Mouse (Mus musculus): ENCODE results near the gene Plxdc1. TPM values are rescaled to one million over a fixed set of nuclear protein-coding genes. Genes with fewer than 3 reads are reported as not detected.
A peak's percentile ranks its signal among the peaks of the same experiment; 100 is the strongest.

Plxdc1 gene
- polyA plus RNA-seq, 1 experiment from 2014 or later = 2.3 TPM

DNA sequence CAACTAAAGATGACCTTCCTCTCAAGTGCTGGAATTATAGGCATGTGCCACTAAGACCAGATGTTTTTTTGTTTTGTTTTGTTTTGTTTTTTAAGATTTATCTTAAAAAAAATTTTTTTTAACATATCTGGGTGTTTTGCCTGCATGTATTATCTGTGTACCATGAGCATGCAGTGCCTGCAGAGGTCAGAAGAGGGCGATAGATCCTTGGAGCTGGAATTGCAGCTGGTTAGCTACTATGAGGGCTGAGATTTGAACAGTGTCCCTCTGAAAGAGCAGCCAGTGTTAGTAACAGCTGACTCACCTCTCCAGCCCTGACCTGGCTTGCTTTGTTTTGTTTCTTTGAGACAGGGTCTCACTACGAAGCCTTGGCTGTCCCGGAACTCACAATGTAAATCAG is 49.5 kb downstream of the Plxdc1 start:
- H3K27me3 ChIP-seq (ENCODE audit: insufficient read depth, low read length) = no peaks in the 10 kb centered on the region
- no peak overlapping the region for H3K27ac ChIP-seq (ENCODE audit: low read length)
- H3K4me1 ChIP-seq (ENCODE audit: insufficient read depth, low read length) = no peaks in the 10 kb centered on the region
- H3K36me3 ChIP-seq (ENCODE audit: insufficient read depth, low read length) = no peaks in the 10 kb centered on the region
- 40% methylated on average over 3 of the region's 3 CpGs for WGBS
- H3K9ac ChIP-seq (replicated peaks; ENCODE audit: low read length) = no peak overlapping the region
- H3K4me2 ChIP-seq (replicated peaks; ENCODE audit: low read depth, low read length) = no peak overlapping the region
- no peak overlapping the region for H3K4me3 ChIP-seq (ENCODE audit: low read length)
- H3K9me3 ChIP-seq (ENCODE audit: low read length) = no peaks in the 10 kb centered on the region
- no peak for ATAC-seq (ENCODE audit: low FRiP score, low TSS enrichment)

DNA sequence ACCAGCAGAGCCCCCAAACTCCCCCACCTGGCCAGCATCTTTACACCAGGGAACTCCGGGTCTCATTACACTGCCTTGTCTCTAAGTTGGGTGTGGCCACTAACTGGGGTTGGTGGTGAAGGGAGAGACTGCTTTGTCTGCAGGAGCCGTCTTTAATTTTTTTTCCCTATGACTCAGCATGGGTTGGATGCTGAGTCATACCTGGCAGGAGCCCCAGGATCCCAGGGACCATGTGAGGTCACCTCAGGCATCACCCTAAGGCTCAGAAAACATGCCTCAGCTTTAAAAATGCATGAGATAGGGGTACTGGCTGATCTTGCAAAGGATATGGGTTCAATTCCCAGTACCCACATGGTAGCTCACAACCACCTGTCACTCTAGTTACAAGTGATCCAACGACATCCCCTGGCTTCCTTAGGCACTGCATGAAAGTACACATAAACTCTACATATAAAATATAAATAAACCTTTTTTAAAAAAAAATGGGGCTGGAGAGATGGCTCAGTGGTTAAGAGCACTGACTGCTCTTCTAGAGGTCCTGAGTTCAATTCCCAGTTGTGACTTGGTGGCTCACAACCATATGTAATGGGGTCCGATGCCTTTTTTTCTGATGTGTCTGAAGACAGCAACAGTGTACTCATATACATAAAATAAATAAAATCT is 50.2 kb downstream of the Plxdc1 start:
- no peak overlapping the region for H3K9ac ChIP-seq (replicated peaks; ENCODE audit: low read length)
- 51% methylated on average over 4 of the region's 4 CpGs for WGBS
- H3K27me3 ChIP-seq (ENCODE audit: insufficient read depth, low read length) = no peaks in the 10 kb centered on the region
- no peak overlapping the region for H3K4me2 ChIP-seq (replicated peaks; ENCODE audit: low read depth, low read length)
- no peak overlapping the region for H3K4me3 ChIP-seq (ENCODE audit: low read length)
- no peaks in the 10 kb centered on the region for H3K4me1 ChIP-seq (ENCODE audit: insufficient read depth, low read length)
- no peak overlapping the region for H3K27ac ChIP-seq (ENCODE audit: low read length)
- H3K9me3 ChIP-seq (ENCODE audit: low read length) = no peaks in the 10 kb centered on the region
- H3K36me3 ChIP-seq (ENCODE audit: insufficient read depth, low read length) = no peaks in the 10 kb centered on the region
- ATAC-seq (ENCODE audit: low FRiP score, low TSS enrichment) = no peak

DNA sequence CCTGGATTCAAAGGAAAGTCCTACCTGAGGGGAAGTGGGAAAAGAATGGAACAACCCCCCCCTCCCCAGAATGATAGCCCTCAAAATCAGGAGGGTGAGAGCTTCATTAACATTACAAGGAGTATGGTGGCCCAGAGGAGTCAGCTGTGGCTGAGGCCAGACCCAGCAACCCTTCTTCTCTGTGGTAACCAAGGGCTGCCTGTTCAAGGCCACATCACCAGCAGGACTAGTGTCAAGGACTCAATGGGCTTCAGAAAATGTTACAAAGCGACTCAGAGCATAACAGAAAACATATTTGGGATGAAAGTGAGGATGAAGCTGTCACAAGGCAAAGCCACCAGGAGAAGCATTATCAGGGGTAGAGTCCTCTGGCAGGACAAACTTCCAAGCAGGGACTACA is 52.7 kb downstream of the Plxdc1 start:
- H3K27me3 ChIP-seq (ENCODE audit: insufficient read depth, low read length) = no peaks in the 10 kb centered on the region
- H3K4me2 ChIP-seq (replicated peaks; ENCODE audit: low read depth, low read length) = no peak overlapping the region
- no peak overlapping the region for H3K27ac ChIP-seq (ENCODE audit: low read length)
- H3K9me3 ChIP-seq (ENCODE audit: low read length) = no peaks in the 10 kb centered on the region
- ATAC-seq (ENCODE audit: low FRiP score, low TSS enrichment) = no peak
- H3K4me3 ChIP-seq (ENCODE audit: low read length) = no peak overlapping the region
- no peak overlapping the region for H3K9ac ChIP-seq (replicated peaks; ENCODE audit: low read length)
- H3K36me3 ChIP-seq (ENCODE audit: insufficient read depth, low read length) = no peaks in the 10 kb centered on the region
- WGBS = 80% methylated on average over 1 of the region's 1 CpGs
- H3K4me1 ChIP-seq (ENCODE audit: insufficient read depth, low read length) = no peaks in the 10 kb centered on the region

DNA sequence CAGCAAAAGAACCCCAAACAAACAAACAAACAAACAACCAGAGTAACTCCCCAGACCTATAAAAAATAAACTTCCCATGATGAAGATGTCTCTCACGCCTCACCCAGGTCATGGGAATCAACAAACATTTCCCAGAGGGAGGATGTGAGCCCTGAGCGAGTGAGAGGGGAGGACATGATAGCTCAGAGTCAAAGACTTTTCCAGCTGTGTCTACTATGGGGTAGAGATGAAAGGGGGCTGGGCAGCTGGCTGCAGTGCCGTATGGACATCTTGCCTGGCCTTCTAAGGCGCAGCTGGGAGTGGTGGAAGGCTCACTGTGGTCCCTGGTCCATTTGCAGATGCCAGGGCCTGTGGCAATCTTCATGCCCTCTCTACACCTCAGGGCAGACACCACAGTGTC is 57.3 kb downstream of the Plxdc1 start:
- H3K27me3 ChIP-seq (ENCODE audit: insufficient read depth, low read length) = no peaks in the 10 kb centered on the region
- no peak overlapping the region for H3K4me2 ChIP-seq (replicated peaks; ENCODE audit: low read depth, low read length)
- 59% methylated on average over 4 of the region's 4 CpGs for WGBS
- H3K36me3 ChIP-seq (ENCODE audit: insufficient read depth, low read length) = no peaks in the 10 kb centered on the region
- H3K4me3 ChIP-seq (ENCODE audit: low read length) = no peak overlapping the region
- no peaks in the 10 kb centered on the region for H3K9me3 ChIP-seq (ENCODE audit: low read length)
- no peak overlapping the region for H3K9ac ChIP-seq (replicated peaks; ENCODE audit: low read length)
- H3K27ac ChIP-seq (ENCODE audit: low read length) = no peak overlapping the region
- H3K4me1 ChIP-seq (ENCODE audit: insufficient read depth, low read length) = no peaks in the 10 kb centered on the region
- ATAC-seq (ENCODE audit: low FRiP score, low TSS enrichment) = no peak

DNA sequence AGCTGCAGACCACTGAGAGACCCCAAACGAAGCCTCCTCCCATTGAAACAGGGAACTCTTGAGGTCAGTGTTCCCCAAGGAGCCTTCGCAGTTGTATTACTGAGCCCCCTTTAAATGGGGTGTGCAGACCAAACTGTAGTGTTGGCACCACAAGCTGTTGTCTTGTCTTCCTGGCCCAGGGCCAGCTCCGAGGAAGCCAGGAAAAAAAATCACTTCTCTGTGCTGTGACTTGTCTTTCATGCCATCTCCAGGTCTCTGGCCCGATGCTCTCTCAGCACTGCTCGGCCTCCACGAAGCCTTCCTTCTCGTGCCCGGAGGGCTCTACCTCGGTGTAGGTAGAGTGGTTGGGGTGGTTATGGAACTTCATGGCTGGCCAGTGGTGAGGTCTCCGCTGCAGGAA is 62.0 kb downstream of the Plxdc1 start:
- Histone ChIP-seq H3K9me3 (ENCODE audit: low read length) (no peaks in the 10 kb centered on the region), H3K4me3 (ENCODE audit: low read length) (no peak overlapping the region), H3K9ac (replicated peaks; ENCODE audit: low read length) (no peak overlapping the region), H3K36me3 (ENCODE audit: insufficient read depth, low read length) (no peaks in the 10 kb centered on the region), H3K4me1 (ENCODE audit: insufficient read depth, low read length) (0 out of 2 replicates have a peak, but pooled peaks cover 3% of the 10 kb centered on the region), H3K27me3 (ENCODE audit: insufficient read depth, low read length) (no peaks in the 10 kb centered on the region), H3K4me2 (replicated peaks; ENCODE audit: low read depth, low read length) (no peak overlapping the region), H3K27ac (ENCODE audit: low read length) (0 out of 2 replicates have a peak overlapping the region, but pooled peaks have one; percentile 6)
- WGBS = 90% methylated on average over 10 of the region's 10 CpGs
- no peak for ATAC-seq (ENCODE audit: low FRiP score, low TSS enrichment)

DNA sequence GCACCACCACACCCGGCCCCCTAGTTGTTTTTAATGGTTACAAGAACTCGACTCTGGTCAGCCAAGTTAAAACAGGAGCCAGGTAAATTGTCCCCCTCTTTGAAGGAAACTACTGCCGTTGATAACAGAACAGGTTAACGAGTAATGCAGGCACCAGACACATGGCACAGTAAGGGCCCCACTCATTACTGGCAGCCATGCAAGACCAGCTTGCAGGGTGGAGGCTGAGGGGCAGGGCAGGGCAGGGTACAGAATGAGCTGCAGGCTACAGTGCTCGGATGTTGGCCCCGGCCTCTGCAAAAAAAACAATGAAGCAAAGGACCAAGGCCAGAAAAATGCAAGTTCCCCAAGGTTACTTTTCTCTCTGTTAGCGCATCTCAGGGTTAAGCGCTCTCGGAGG is 62.6 kb downstream of the Plxdc1 start:
- H3K9ac ChIP-seq (replicated peaks; ENCODE audit: low read length) = no peak overlapping the region
- H3K4me2 ChIP-seq (replicated peaks; ENCODE audit: low read depth, low read length) = no peak overlapping the region
- no peaks in the 10 kb centered on the region for H3K9me3 ChIP-seq (ENCODE audit: low read length)
- peak overlapping the region; percentile 19; the same call in 1 of the 2 replicates for H3K27ac ChIP-seq (ENCODE audit: low read length)
- no peaks in the 10 kb centered on the region for H3K27me3 ChIP-seq (ENCODE audit: insufficient read depth, low read length)
- H3K4me3 ChIP-seq (ENCODE audit: low read length) = no peak overlapping the region
- peak; percentile 79; the same call in 1 of the 2 replicates for ATAC-seq (ENCODE audit: low FRiP score, low TSS enrichment)
- 0 out of 2 replicates have a peak, but pooled peaks cover 3% of the 10 kb centered on the region for H3K4me1 ChIP-seq (ENCODE audit: insufficient read depth, low read length)
- WGBS = 62% methylated on average over 9 of the region's 9 CpGs
- no peaks in the 10 kb centered on the region for H3K36me3 ChIP-seq (ENCODE audit: insufficient read depth, low read length)

DNA sequence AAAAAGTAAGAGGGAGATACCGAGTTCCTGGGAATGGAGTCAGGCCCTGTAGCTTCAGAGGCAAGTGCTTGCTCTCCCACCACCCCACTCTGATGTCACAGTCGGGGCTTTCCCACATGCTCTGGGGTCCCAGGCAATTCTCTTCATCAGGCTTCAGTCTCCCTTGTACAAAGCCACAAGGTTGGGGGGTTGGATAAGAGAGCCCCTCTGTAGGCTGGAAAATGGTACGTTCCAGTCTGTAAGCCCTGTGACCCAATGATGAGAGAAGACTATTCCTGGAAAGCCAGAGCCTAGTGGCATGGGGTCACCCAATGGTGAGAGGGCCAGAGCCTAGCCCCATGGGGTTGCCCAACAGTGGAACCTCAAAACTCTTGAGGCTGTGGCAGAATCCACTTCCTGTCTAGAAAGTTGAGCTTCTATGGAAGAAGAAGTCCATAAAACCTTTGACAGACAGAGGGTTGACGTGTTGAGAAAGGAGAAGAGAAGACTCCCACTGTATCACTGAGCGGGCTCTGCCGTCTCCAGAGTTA is 70.2 kb downstream of the Plxdc1 start:
- 90% methylated on average over 6 of the region's 6 CpGs for WGBS
- no peak overlapping the region for H3K9ac ChIP-seq (replicated peaks; ENCODE audit: low read length)
- H3K27me3 ChIP-seq (ENCODE audit: insufficient read depth, low read length) = no peaks in the 10 kb centered on the region
- no peak overlapping the region for H3K4me2 ChIP-seq (replicated peaks; ENCODE audit: low read depth, low read length)
- no peaks in the 10 kb centered on the region for H3K4me1 ChIP-seq (ENCODE audit: insufficient read depth, low read length)
- no peak overlapping the region for H3K4me3 ChIP-seq (ENCODE audit: low read length)
- no peaks in the 10 kb centered on the region for H3K36me3 ChIP-seq (ENCODE audit: insufficient read depth, low read length)
- H3K27ac ChIP-seq (ENCODE audit: low read length) = no peak overlapping the region
- H3K9me3 ChIP-seq (ENCODE audit: low read length) = peaks cover 3% of the 10 kb centered on the region; the same call in 1 of the 2 replicates
- ATAC-seq (ENCODE audit: low FRiP score, low TSS enrichment) = no peak

DNA sequence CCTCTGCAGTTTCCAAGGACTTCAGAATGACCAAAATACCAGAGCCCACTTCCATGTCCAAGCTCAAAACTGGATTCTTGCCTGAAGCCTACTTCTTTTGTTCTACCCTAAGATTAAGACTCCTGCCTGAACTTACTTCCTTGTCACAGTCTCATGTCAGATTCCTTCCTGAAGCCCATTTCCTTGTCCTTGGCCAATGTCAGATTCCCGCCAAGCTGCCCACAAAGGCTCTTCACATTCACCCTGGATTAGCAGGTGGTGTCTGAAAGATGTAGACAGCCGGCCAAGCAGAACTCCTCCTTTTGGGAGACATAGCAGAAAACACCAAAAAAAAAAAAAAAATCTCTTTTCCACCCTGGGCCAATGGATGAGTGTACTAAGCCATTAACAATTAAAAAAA is 70.8 kb downstream of the Plxdc1 start:
- 83% methylated on average over 2 of the region's 2 CpGs for WGBS
- Histone ChIP-seq H3K9ac (replicated peaks; ENCODE audit: low read length) (no peak overlapping the region), H3K36me3 (ENCODE audit: insufficient read depth, low read length) (no peaks in the 10 kb centered on the region), H3K27ac (ENCODE audit: low read length) (no peak overlapping the region), H3K4me2 (replicated peaks; ENCODE audit: low read depth, low read length) (no peak overlapping the region), H3K9me3 (ENCODE audit: low read length) (peaks cover 3% of the 10 kb centered on the region; the same call in 1 of the 2 replicates), H3K4me3 (ENCODE audit: low read length) (no peak overlapping the region), H3K27me3 (ENCODE audit: insufficient read depth, low read length) (no peaks in the 10 kb centered on the region), H3K4me1 (ENCODE audit: insufficient read depth, low read length) (no peaks in the 10 kb centered on the region)
- ATAC-seq (ENCODE audit: low FRiP score, low TSS enrichment) = no peak

DNA sequence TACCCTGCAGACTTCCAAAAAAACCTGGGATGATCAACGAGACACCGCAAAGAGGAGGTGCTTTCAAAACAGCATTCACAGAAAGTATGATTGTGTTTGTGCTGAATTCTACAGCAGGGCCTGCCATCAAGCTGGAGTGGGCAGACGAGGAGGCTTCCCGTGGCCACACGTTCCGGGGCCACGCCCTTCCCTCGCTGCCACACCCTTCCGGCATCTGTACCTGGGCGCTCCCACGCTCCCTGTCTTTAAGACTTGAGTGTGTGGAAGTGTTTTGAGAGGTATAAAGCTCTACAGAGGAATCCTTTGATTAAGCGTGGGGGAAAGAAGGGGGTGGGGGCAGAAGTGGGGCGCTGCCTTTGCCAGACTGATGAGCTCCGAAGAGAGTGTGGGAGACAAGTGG is 73.1 kb downstream of the Plxdc1 start:
- 87% methylated on average over 14 of the region's 14 CpGs for WGBS
- no peak overlapping the region for H3K9ac ChIP-seq (replicated peaks; ENCODE audit: low read length)
- no peaks in the 10 kb centered on the region for H3K4me1 ChIP-seq (ENCODE audit: insufficient read depth, low read length)
- H3K4me2 ChIP-seq (replicated peaks; ENCODE audit: low read depth, low read length) = no peak overlapping the region
- no peak overlapping the region for H3K4me3 ChIP-seq (ENCODE audit: low read length)
- no peak for ATAC-seq (ENCODE audit: low FRiP score, low TSS enrichment)
- no peaks in the 10 kb centered on the region for H3K27me3 ChIP-seq (ENCODE audit: insufficient read depth, low read length)
- H3K27ac ChIP-seq (ENCODE audit: low read length) = no peak overlapping the region
- no peaks in the 10 kb centered on the region for H3K36me3 ChIP-seq (ENCODE audit: insufficient read depth, low read length)
- peaks cover 3% of the 10 kb centered on the region; the same call in 1 of the 2 replicates for H3K9me3 ChIP-seq (ENCODE audit: low read length)

DNA sequence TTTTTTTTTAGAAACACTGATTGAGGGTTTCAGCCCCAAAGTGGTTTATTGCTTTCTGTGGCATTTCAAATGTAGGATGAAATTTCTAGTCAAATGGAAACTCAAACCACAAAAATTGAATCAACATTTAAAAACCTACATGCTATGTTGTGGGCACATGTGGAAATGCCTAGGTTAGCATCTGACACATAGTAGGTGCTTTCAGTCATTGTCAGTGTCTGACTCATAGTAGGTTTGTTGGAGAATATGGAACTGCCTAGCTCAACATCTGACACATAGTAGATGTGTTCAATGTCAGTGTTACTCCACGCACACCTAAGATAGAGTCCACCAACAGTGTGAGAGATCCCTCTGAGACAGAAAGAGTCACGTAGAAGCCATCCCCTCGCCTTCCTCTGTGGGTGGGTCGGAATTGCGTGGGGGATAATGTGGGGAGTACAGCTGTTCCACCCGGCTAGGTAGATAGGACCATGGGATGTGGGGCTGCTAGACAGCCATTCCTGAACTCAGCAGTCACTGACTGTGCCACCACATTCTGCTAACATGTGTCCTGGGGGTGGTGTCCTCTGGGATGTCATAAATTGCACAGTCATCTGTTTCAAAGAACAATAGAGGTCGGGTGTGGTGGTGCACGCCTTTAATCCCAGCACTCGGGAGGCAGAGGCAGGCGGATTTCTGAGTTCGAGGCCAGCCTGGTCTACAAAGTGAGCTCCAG is 77.5 kb downstream of the Plxdc1 start:
- 85% methylated on average over 10 of the region's 11 CpGs for WGBS
- Histone ChIP-seq H3K4me3 (ENCODE audit: low read length) (no peak overlapping the region), H3K4me1 (ENCODE audit: insufficient read depth, low read length) (no peaks in the 10 kb centered on the region), H3K27me3 (ENCODE audit: insufficient read depth, low read length) (no peaks in the 10 kb centered on the region), H3K9me3 (ENCODE audit: low read length) (no peaks in the 10 kb centered on the region), H3K36me3 (ENCODE audit: insufficient read depth, low read length) (no peaks in the 10 kb centered on the region), H3K27ac (ENCODE audit: low read length) (no peak overlapping the region), H3K9ac (replicated peaks; ENCODE audit: low read length) (no peak overlapping the region), H3K4me2 (replicated peaks; ENCODE audit: low read depth, low read length) (no peak overlapping the region)
- no peak for ATAC-seq (ENCODE audit: low FRiP score, low TSS enrichment)

Measured in kidney, embryonic 16.5 days (tissue).